Mouse (Mus musculus) neural tube, embryonic 15.5 days (tissue): ENCODE measurements around the gene Tm4sf5. TPM values are rescaled to one million over a fixed set of nuclear protein-coding genes. Genes with fewer than 3 reads are reported as not detected.
"Not testable (repeated sequence)": the region's sequence is repeated elsewhere in the genome, so short reads cannot be mapped to it uniquely, and the experiment has no call there.

Source experiments
- ATAC-seq: fragments of 200-750 bp; cut with Nextera tagmentation; 2 replicates; pipeline ENCODE4 v1.8.0; 2017; ENCODE audit warnings: mild to moderate bottlenecking, moderate TSS enrichment, moderate library complexity; ENCODE audit not compliant: low FRiP score
- H3K27ac ChIP-seq: fragments of 300-500 bp; sonication (generic); replicated peaks from 2 replicates; pipeline ENCODE4 v1.5.1; 2015; ENCODE audit warnings: mild to moderate bottlenecking, inconsistent platforms
- H3K27me3 ChIP-seq: fragments of 300-500 bp; sonication (generic); replicated peaks from 2 replicates; pipeline ENCODE4 v1.6.1; 2015; ENCODE audit warnings: inconsistent platforms
- H3K36me3 ChIP-seq: fragments of 300-500 bp; sonication (generic); 2 replicates; pipeline ENCODE4 v1.6.1; 2015; ENCODE audit warnings: inconsistent platforms
- H3K4me1 ChIP-seq: fragments of 300-500 bp; sonication (generic); 2 replicates; pipeline ENCODE4 v1.6.1; 2015; ENCODE audit warnings: inconsistent platforms
- H3K4me2 ChIP-seq: fragments of 300-500 bp; sonication (generic); 2 replicates; pipeline ENCODE4 v1.6.1; 2015; ENCODE audit warnings: inconsistent platforms, mild to moderate bottlenecking, moderate library complexity
- H3K4me3 ChIP-seq: fragments of 300-500 bp; sonication (generic); replicated peaks from 2 replicates; pipeline ENCODE4 v1.5.1; 2015; ENCODE audit warnings: mild to moderate bottlenecking, inconsistent platforms
- H3K9ac ChIP-seq: fragments of 300-500 bp; sonication (generic); replicated peaks from 2 replicates; pipeline ENCODE4 v1.6.1; 2015; ENCODE audit warnings: mild to moderate bottlenecking, inconsistent platforms
- H3K9me3 ChIP-seq: fragments of 300-500 bp; sonication (generic); replicated peaks from 2 replicates; pipeline ENCODE4 v1.6.1; 2016; ENCODE audit warnings: inconsistent platforms
- WGBS: fragments of 180-500 bp; shearing (Covaris S2); methylation state at CpG from one replicate; pipeline ENCODE4 v1.1.7; 2015; ENCODE audit warnings: mixed read lengths; 5-methylcytosine and 5-hydroxymethylcytosine counted together
- polyA plus RNA-seq: library from polyadenylated mRNA; unstranded; fragments of >200 nt; fragmentation: Nextera tagmentation; extraction: Ambion mirVana; gene quantifications from 2 replicates; pipeline ENCODE4 v1.2.1, GENCODE M21; 2015

Tm4sf5 gene
- polyA plus RNA-seq, 1 experiment from 2014 or later: 1.5 TPM

- Histone ChIP-seq H3K9ac (no peak overlapping the region), H3K36me3 (no peaks in the 10 kb centered on the region), H3K27me3 (no peaks in the 10 kb centered on the region), H3K9me3 (no peaks in the 10 kb centered on the region), H3K4me1 (peaks cover 9% of the 10 kb centered on the region), H3K27ac (no peak overlapping the region), H3K4me3 (no peak overlapping the region), H3K4me2 (no peak overlapping the region)
- ATAC-seq: no peak
- 85% methylated on average over 7 of the region's 7 CpGs for WGBS
These were observed 6.8 kb downstream of the Tm4sf5 start for GRCm38 (mm10) chr11:70511825-70512224.

- Histone ChIP-seq H3K27ac (no peak overlapping the region), H3K4me3 (no peak overlapping the region), H3K4me1 (peaks cover 9% of the 10 kb centered on the region), H3K9ac (no peak overlapping the region), H3K4me2 (no peak overlapping the region), H3K9me3 (no peaks in the 10 kb centered on the region), H3K36me3 (no peaks in the 10 kb centered on the region), H3K27me3 (no peaks in the 10 kb centered on the region)
- 86% methylated on average over 7 of the region's 7 CpGs for WGBS
- ATAC-seq: no peak
These were observed 7.8 kb downstream of the Tm4sf5 start for GRCm38 (mm10) chr11:70512709-70513342.

- H3K9me3 ChIP-seq: no peaks in the 10 kb centered on the region
- no peaks in the 10 kb centered on the region for H3K27me3 ChIP-seq
- no peak for ATAC-seq
- no peak overlapping the region for H3K4me2 ChIP-seq
- no peak overlapping the region for H3K9ac ChIP-seq
- WGBS: 39% methylated on average over 11 of the region's 11 CpGs
- no peaks in the 10 kb centered on the region for H3K36me3 ChIP-seq
- H3K27ac ChIP-seq: no peak overlapping the region
- H3K4me1 ChIP-seq: peaks cover 9% of the 10 kb centered on the region
- no peak overlapping the region for H3K4me3 ChIP-seq
These were observed 8.5 kb downstream of the Tm4sf5 start for GRCm38 (mm10) chr11:70513520-70513919.

- Histone ChIP-seq H3K4me2 (no peak within 1 kb of the TSS), H3K36me3 (no peaks in the 10 kb centered on the region), H3K27me3 (no peaks in the 10 kb centered on the region), H3K9me3 (no peaks in the 10 kb centered on the region), H3K4me3 (no peak within 1 kb of the TSS), H3K27ac (no peak within 1 kb of the TSS), H3K9ac (no peak within 1 kb of the TSS), H3K4me1 (peaks cover 9% of the 10 kb centered on the region)
- no peak for ATAC-seq
- WGBS: 96% methylated on average over 7 of the region's 7 CpGs
These were observed 9.2 kb downstream of the Tm4sf5 start, which contains the start of gene Vmo1 for GRCm38 (mm10) chr11:70514288-70514687. Gene Vmo1 (minus strand): TSS chr11:70514616.

GRCm38 (mm10) chr11:70516352-70516751, 11.3 kb downstream of the Tm4sf5 start:
- no peaks in the 10 kb centered on the region for H3K36me3 ChIP-seq
- no peak overlapping the region for H3K27ac ChIP-seq
- H3K27me3 ChIP-seq: 0 out of 2 replicates have a peak, but pooled peaks cover 4% of the 10 kb centered on the region
- H3K4me1 ChIP-seq: peaks cover 11% of the 10 kb centered on the region
- no peak overlapping the region for H3K4me3 ChIP-seq
- H3K4me2 ChIP-seq: no peak overlapping the region
- ATAC-seq: no peak
- 28% methylated on average over 2 of the region's 2 CpGs for WGBS
- no peaks in the 10 kb centered on the region for H3K9me3 ChIP-seq
- H3K9ac ChIP-seq: no peak overlapping the region

- Histone ChIP-seq H3K27ac (no peak overlapping the region), H3K9ac (no peak overlapping the region), H3K36me3 (no peaks in the 10 kb centered on the region), H3K9me3 (no peaks in the 10 kb centered on the region), H3K4me3 (no peak overlapping the region), H3K27me3 (0 out of 2 replicates have a peak, but pooled peaks cover 4% of the 10 kb centered on the region), H3K4me2 (no peak overlapping the region), H3K4me1 (peaks cover 11% of the 10 kb centered on the region)
- 71% methylated on average over 1 of the region's 1 CpGs for WGBS
- no peak for ATAC-seq
These were observed 13.4 kb downstream of the Tm4sf5 start for GRCm38 (mm10) chr11:70518436-70518835.

- peak within 1 kb of the TSS; percentile 66 for H3K27ac ChIP-seq
- peaks cover 11% of the 10 kb centered on the region for H3K4me1 ChIP-seq
- ATAC-seq: no peak
- 80% methylated on average over 10 of the region's 10 CpGs for WGBS
- H3K36me3 ChIP-seq: no peaks in the 10 kb centered on the region
- peak within 1 kb of the TSS; percentile 42 for H3K9ac ChIP-seq
- peak within 1 kb of the TSS; percentile 54 for H3K4me2 ChIP-seq
- 0 out of 2 replicates have a peak, but pooled peaks cover 4% of the 10 kb centered on the region for H3K27me3 ChIP-seq
- no peaks in the 10 kb centered on the region for H3K9me3 ChIP-seq
- peak within 1 kb of the TSS; percentile 29 for H3K4me3 ChIP-seq
These were observed 13.9 kb downstream of the Tm4sf5 start, which contains the start of gene Gltpd2 for GRCm38 (mm10) chr11:70518923-70519322. Gene Gltpd2 (plus strand): TSS chr11:70519196.

- Histone ChIP-seq H3K27ac (peak overlapping the region; percentile 66), H3K27me3 (0 out of 2 replicates have a peak, but pooled peaks cover 4% of the 10 kb centered on the region), H3K36me3 (no peaks in the 10 kb centered on the region), H3K9me3 (no peaks in the 10 kb centered on the region), H3K4me1 (peaks cover 14% of the 10 kb centered on the region), H3K9ac (peak overlapping the region; percentile 42), H3K4me2 (peak overlapping the region; percentile 54), H3K4me3 (peak overlapping the region; percentile 29)
- peak; percentile 56; the same call in 1 of the 2 replicates for ATAC-seq
- WGBS: 16% methylated on average over 41 of the region's 41 CpGs
These were observed 15.2 kb downstream of the Tm4sf5 start for GRCm38 (mm10) chr11:70520178-70520769.

GRCm38 (mm10) chr11:70523306-70523989, 18.4 kb downstream of the Tm4sf5 start:
- H3K4me2 ChIP-seq, H3K9me3 ChIP-seq, ATAC-seq, H3K9ac ChIP-seq, H3K27me3 ChIP-seq, H3K4me3 ChIP-seq, H3K27ac ChIP-seq: not testable (repeated sequence)
- H3K36me3 ChIP-seq: peaks cover 20% of the 10 kb centered on the region
- H3K4me1 ChIP-seq: peaks cover 31% of the 10 kb centered on the region
- 89% methylated on average over 8 of the region's 8 CpGs for WGBS

GRCm38 (mm10) chr11:70524782-70525181, 19.7 kb downstream of the Tm4sf5 start:
- peaks cover 27% of the 10 kb centered on the region for H3K4me1 ChIP-seq
- peak overlapping the region; percentile 69 for H3K4me3 ChIP-seq
- H3K4me2 ChIP-seq: peak overlapping the region; percentile 86
- ATAC-seq: 0 out of 2 replicates have a peak, but pooled peaks have one; percentile 3
- peak overlapping the region; percentile 34; the same call in 1 of the 2 replicates for H3K9ac ChIP-seq
- 0 out of 2 replicates have a peak, but pooled peaks cover under 1% of the 10 kb centered on the region for H3K27me3 ChIP-seq
- H3K9me3 ChIP-seq: no peaks in the 10 kb centered on the region
- no peak overlapping the region for H3K27ac ChIP-seq
- WGBS: 7% methylated on average over 8 of the region's 8 CpGs
- peaks cover 30% of the 10 kb centered on the region for H3K36me3 ChIP-seq

- no peaks in the 10 kb centered on the region for H3K27me3 ChIP-seq
- H3K4me3 ChIP-seq: peak within 1 kb of the TSS; percentile 69
- H3K27ac ChIP-seq: peak within 1 kb of the TSS; percentile 69
- peak within 1 kb of the TSS; percentile 86 for H3K4me2 ChIP-seq
- peak within 1 kb of the TSS; percentile 66 for H3K9ac ChIP-seq
- H3K4me1 ChIP-seq: peaks cover 23% of the 10 kb centered on the region
- WGBS: under 1% methylated on average over 25 of the region's 26 CpGs
- peaks cover 30% of the 10 kb centered on the region for H3K36me3 ChIP-seq
- ATAC-seq: peak; percentile 94
- H3K9me3 ChIP-seq: no peaks in the 10 kb centered on the region
These were observed 20.2 kb downstream of the Tm4sf5 start, which contains the start of gene Psmb6 for GRCm38 (mm10) chr11:70525184-70525678. Gene Psmb6 (plus strand): TSS chr11:70525367.
